Mouse (Mus musculus) myocyte (in vitro differentiated cells): Measurements from ENCODE around the gene Spi1. TPM values are rescaled to one million over a fixed set of nuclear protein-coding genes. Genes with fewer than 3 reads are reported as not detected.

ENCODE experiments used
- H3K27me3 ChIP-seq: one replicate; pipeline ENCODE4 v1.6.1; 2011; ENCODE audit not compliant: control insufficient read depth, insufficient read depth, insufficient read length
- H3K36me3 ChIP-seq: one replicate; pipeline ENCODE4 v1.6.1; 2011; ENCODE audit not compliant: control insufficient read depth, insufficient read depth
- H3K4me2 ChIP-seq: one replicate; pipeline ENCODE4 v1.6.1; 2011; ENCODE audit warnings: low read depth, control low read depth
- H3K4me3 ChIP-seq: one replicate; pipeline ENCODE4 v1.5.1; 2011; ENCODE audit warnings: mild to moderate bottlenecking, control low read depth, moderate library complexity
- H3K79me2 ChIP-seq: one replicate; pipeline ENCODE4 v1.6.1; 2011; ENCODE audit not compliant: control insufficient read depth, insufficient read depth
- H3ac ChIP-seq: one replicate; pipeline ENCODE4 v1.6.1; 2011; ENCODE audit not compliant: control insufficient read depth, insufficient read length
- CEBPB ChIP-seq: IDR thresholded peaks from 2 replicates; pipeline ENCODE4 v1.6.1; 2011; ENCODE audit warnings: mild to moderate bottlenecking, moderate library complexity; ENCODE audit not compliant: poor library complexity, insufficient read depth, severe bottlenecking
- E2F4 ChIP-seq: IDR thresholded peaks from one replicate; pipeline ENCODE4 v1.6.1; 2011; ENCODE audit warnings: mild to moderate bottlenecking, control low read depth, moderate library complexity; ENCODE audit not compliant: insufficient read depth
- MAX ChIP-seq: IDR thresholded peaks from one replicate; pipeline ENCODE4 v1.6.1; 2011; ENCODE audit warnings: low read depth, mild to moderate bottlenecking, control low read depth
- MYOD1 ChIP-seq, 3 experiments: IDR thresholded peaks; one replicate each; pipeline ENCODE4 v1.6.1; 2011; ENCODE audit warnings: control low read depth in 2 of 3, low read depth in 2 of 3, mild to moderate bottlenecking in 2 of 3, moderate library complexity in 1 of 3; ENCODE audit not compliant: insufficient read length in 2 of 3, control insufficient read depth in 1 of 3
- MYOG ChIP-seq, 3 experiments: IDR thresholded peaks; one replicate each; pipeline ENCODE4 v1.6.1; 2011; ENCODE audit warnings: control low read depth in 2 of 3, low read depth in 2 of 3, mild to moderate bottlenecking in 2 of 3; ENCODE audit not compliant: insufficient read length in 2 of 3, control insufficient read depth in 1 of 3, insufficient read depth in 1 of 3
- POLR2A ChIP-seq: IDR thresholded peaks from one replicate; pipeline ENCODE4 v1.6.1; 2011; ENCODE audit warnings: low read depth, mild to moderate bottlenecking, control low read depth, moderate library complexity; ENCODE audit not compliant: insufficient read length
- POLR2AphosphoS2 ChIP-seq: IDR thresholded peaks from one replicate; pipeline ENCODE4 v1.6.1; 2011; ENCODE audit warnings: low read depth, control low read depth; ENCODE audit not compliant: insufficient read length
- REST ChIP-seq: IDR thresholded peaks from one replicate; pipeline ENCODE4 v1.6.1; 2011; ENCODE audit warnings: mild to moderate bottlenecking, control low read depth, moderate library complexity; ENCODE audit not compliant: insufficient read depth, insufficient read length
- SRF ChIP-seq: IDR thresholded peaks from one replicate; pipeline ENCODE4 v1.6.1; 2011; ENCODE audit warnings: low read depth; ENCODE audit not compliant: control insufficient read depth, insufficient read length
- TCF12 ChIP-seq: IDR thresholded peaks from one replicate; pipeline ENCODE4 v1.6.1; 2011; ENCODE audit warnings: mild to moderate bottlenecking, control low read depth; ENCODE audit not compliant: poor library complexity, insufficient read depth, severe bottlenecking
- TCF3 ChIP-seq: IDR thresholded peaks from one replicate; pipeline ENCODE4 v1.6.1; 2011; ENCODE audit warnings: low read depth, control low read depth; ENCODE audit not compliant: insufficient read length
- USF1 ChIP-seq: IDR thresholded peaks from one replicate; pipeline ENCODE4 v1.6.1; 2011; ENCODE audit warnings: low read depth, mild to moderate bottlenecking, control low read depth, moderate library complexity
- polyA plus RNA-seq: library from polyadenylated mRNA; unstranded; fragments of >200 nt; fragmentation: generic; extraction: Trizol; gene quantifications from one replicate; pipeline ENCODE4 v1.2.1, GENCODE M21; 2012; ENCODE audit warnings: missing spikeins

Gene Spi1
- polyA plus RNA-seq, 1 experiment, result 0.04 TPM

DNA sequence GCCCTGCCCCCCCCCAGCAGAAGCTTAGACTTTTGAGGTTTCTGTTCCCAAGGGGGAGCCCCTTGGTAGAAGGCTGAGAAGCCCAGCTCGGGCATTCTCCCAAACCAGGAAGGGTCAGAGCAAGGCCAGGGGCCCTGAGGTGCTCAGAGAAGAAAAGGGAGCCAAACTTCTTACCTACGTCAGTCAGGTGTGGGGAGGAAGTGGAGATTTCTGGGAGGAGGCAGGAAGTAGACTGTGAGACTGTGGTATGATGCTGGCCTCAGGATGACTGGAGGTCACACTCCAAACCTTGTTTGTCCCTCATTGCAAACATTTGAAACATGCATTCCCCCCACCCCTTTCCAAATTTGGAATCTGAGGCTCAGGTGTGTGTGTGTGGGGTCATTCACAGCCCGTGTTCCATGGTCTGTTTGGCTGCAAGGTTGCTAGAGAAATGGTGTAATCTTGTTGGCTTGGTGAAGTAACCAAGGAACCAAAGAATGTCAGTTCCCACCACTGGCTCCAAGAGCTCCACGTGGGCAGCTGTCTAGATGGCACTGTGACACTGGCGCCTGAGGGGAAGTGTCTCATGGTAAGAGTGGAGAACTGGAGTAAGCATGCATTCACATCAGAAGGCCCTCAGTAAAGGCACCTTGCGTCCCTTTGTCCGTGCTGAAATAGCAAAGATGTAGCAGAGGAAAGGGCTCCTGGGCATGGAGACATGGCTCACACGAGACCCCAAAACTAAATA lies 1.2 kb upstream of the Spi1 start:
- H3K79me2 ChIP-seq, result no peaks in the 10 kb centered on the region
- H3K27me3 ChIP-seq, result no peaks in the 10 kb centered on the region
- no peak overlapping the region for H3K4me3 ChIP-seq
- no peaks in the 10 kb centered on the region for H3K36me3 ChIP-seq
- TF ChIP-seq MYOD1 (IDR thresholded peaks at IDR 0.05; ENCODE audit: control insufficient read depth in 1 of 3, insufficient read length in 2 of 3, low read depth in 2 of 3) (no peak), POLR2AphosphoS2 (no peak), POLR2A (no peak), SRF (no peak), E2F4 (no peak), TCF12 (no peak), MYOG (IDR thresholded peaks at IDR 0.05; ENCODE audit: control insufficient read depth in 1 of 3, insufficient read depth in 1 of 3, insufficient read length in 2 of 3, low read depth in 2 of 3) (no peak), MAX (no peak), TCF3 (no peak), CEBPB (no peak), USF1 (no peak), REST (no peak)
- no peak overlapping the region for H3K4me2 ChIP-seq
- no peak overlapping the region for H3ac ChIP-seq

DNA sequence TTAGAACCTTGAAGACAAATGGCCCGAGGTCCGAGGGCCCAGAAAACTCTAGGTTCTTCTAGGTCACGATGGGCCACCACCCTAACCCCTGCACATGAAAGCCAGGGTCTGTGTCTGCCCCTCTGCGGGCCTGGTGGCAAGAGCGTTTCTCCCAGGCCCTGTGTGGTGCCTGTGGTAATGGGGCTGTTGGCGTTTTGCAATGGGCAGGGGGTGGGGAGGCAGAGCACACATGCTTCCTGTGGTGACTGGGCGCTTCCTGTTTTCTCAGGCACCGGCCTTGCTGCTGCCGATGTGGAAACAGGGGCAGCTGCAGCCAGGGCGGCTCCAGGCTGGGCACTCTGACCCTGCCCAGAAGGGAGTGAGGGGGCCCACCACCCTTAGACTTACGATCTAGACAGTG lies 654 bp downstream of the Spi1 start:
- Histone ChIP-seq H3K4me2 (no peak overlapping the region), H3ac (no peak overlapping the region), H3K4me3 (no peak overlapping the region)

DNA sequence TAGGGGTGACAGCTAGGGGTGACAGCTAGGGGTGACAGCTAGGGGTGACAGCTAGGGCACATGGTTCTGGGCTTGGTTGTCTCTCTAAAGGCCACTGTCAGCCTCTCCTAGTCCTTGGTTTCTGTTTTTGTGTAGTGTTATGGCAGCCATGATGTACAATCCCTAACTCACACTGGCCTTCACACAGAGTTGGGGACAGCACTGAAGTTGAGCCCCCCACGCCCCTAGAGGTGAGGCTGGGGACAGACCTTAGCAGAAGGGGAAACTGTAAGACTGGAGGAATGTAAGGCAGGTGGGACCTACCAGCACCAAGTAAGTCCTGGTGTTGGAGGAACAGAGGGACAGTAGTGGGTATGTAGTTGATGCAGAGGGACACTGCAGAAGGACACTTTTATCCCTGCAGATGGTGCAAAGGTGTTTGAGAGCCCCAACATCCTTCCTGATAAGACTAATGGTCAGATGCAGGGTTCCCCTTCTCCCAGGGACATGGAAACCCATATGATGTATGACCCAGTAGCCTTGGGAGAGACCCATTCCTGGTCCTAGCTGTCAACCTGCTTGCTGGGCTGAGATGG lies 1.3 kb downstream of the Spi1 start:
- no peak overlapping the region for H3K4me3 ChIP-seq

More for the DNA sequence above, 654 bp downstream of the Spi1 start:
- Histone ChIP-seq H3K27me3 (no peaks in the 10 kb centered on the region), H3K36me3 (no peaks in the 10 kb centered on the region), H3K79me2 (no peaks in the 10 kb centered on the region)
- TF ChIP-seq TCF3 (no peak), POLR2A (no peak), MYOG (IDR thresholded peaks at IDR 0.05; ENCODE audit: control insufficient read depth in 1 of 3, insufficient read depth in 1 of 3, insufficient read length in 2 of 3, low read depth in 2 of 3) (peak in 1 of 3 experiments; percentile 65), MAX (no peak), MYOD1 (IDR thresholded peaks at IDR 0.05; ENCODE audit: control insufficient read depth in 1 of 3, insufficient read length in 2 of 3, low read depth in 2 of 3) (peak in 1 of 3 experiments; percentile 67)

GRCm38 (mm10) chr2:91084179-91084820 lies 2.1 kb downstream of the Spi1 start:
- Histone ChIP-seq H3K27me3 (no peaks in the 10 kb centered on the region), H3K79me2 (no peaks in the 10 kb centered on the region), H3ac (no peak overlapping the region), H3K4me2 (no peak overlapping the region), H3K4me3 (no peak overlapping the region), H3K36me3 (no peaks in the 10 kb centered on the region)
- no peak for TF ChIP-seq POLR2A
- peak; percentile 19 for TF ChIP-seq TCF12
- TF ChIP-seq REST, result no peak
- TF ChIP-seq TCF3, result peak; percentile 11
- TF ChIP-seq CEBPB, result no peak
- peak; percentile 48 to 92 (median 66) for TF ChIP-seq MYOG (IDR thresholded peaks at IDR 0.05; ENCODE audit: control insufficient read depth in 1 of 3, insufficient read depth in 1 of 3, insufficient read length in 2 of 3, low read depth in 2 of 3)
- peak in 2 of 3 experiments; percentile 65 to 85 for TF ChIP-seq MYOD1 (IDR thresholded peaks at IDR 0.05; ENCODE audit: control insufficient read depth in 1 of 3, insufficient read length in 2 of 3, low read depth in 2 of 3)
- TF ChIP-seq E2F4, result no peak

More for the DNA sequence above, 1.3 kb downstream of the Spi1 start:
- Histone ChIP-seq H3ac (no peak overlapping the region), H3K4me2 (no peak overlapping the region), H3K27me3 (no peaks in the 10 kb centered on the region), H3K36me3 (no peaks in the 10 kb centered on the region), H3K79me2 (no peaks in the 10 kb centered on the region)
- TF ChIP-seq SRF (no peak), CEBPB (no peak), MYOG (IDR thresholded peaks at IDR 0.05; ENCODE audit: control insufficient read depth in 1 of 3, insufficient read depth in 1 of 3, insufficient read length in 2 of 3, low read depth in 2 of 3) (no peak), E2F4 (no peak), MAX (no peak), TCF3 (no peak), POLR2AphosphoS2 (no peak), TCF12 (no peak), MYOD1 (IDR thresholded peaks at IDR 0.05; ENCODE audit: control insufficient read depth in 1 of 3, insufficient read length in 2 of 3, low read depth in 2 of 3) (no peak), REST (no peak), USF1 (no peak), POLR2A (no peak)
